Mouse (Mus musculus): ENCODE measurements around the gene Mymk.
A peak's percentile ranks its signal among the peaks of the same experiment; 100 is the strongest.

DNA sequence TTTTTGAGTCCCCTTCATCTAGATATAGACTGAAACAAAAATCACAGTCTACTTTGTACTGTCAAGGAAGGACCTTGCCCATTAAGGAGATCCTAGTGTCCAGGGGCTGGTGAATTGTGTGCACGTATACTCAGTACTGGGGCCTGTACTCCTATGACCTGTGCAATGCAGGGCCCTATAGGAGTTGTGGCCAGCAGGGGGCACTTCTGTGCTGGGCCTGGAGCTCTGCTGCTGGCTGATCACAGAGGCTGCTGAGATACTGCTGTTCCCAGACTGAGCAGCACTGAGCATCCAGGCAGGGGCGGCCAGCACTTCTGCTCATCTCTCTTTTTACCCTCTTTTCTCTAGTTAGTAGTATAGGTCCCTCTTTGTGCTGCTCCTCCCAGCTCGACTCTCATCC lies 28.5 kb downstream of the Mymk start:
- TF ChIP-seq CTCF (IDR thresholded peaks at IDR 0.05; ENCODE audit: low read depth) (peak; percentile 85), EP300 (IDR thresholded peaks at IDR 0.05; ENCODE audit: low read depth) (no peak)
